In genomic region chr11:109873161-109873775, GRCm38 (mm10) we compare ENCODE assay signal across 9 mouse cellular contexts. TPM values are rescaled to one million over a fixed set of nuclear protein-coding genes. Genes with fewer than 3 reads are reported as not detected.
DNase-seq lines count a peak whose midpoint lies in the region; ATAC-seq lines count a peak whose summit lies in the region.
"Had no signal": no experiment of that assay in that cellular context is flagged by ENCODE, and none has a peak within 500 bp of the region (broad histone marks: within the 10 kb centered on the region; RNA-seq: fewer than 3 reads in every experiment).

No protein-coding gene starts in this region.

- no peaks in the 10 kb centered on the region for H3K36me3 ChIP-seq in kidney, embryonic 16.5 days (ENCODE audit: insufficient read depth, low read length)

- no peak for ATAC-seq in kidney, embryonic 16.5 days (ENCODE audit: low FRiP score, low TSS enrichment)
- ATAC-seq in inflammation-experienced regulatory T-cells, adult 6 months = no peak

- H3K4me2 ChIP-seq in kidney, embryonic 16.5 days (replicated peaks; ENCODE audit: low read depth, low read length) = peak overlapping the region; percentile 27; the same call in 1 of the 2 replicates

- no peaks in the 10 kb centered on the region for H3K27me3 ChIP-seq in kidney, embryonic 16.5 days (ENCODE audit: insufficient read depth, low read length)

- WGBS in kidney, embryonic 16.5 days = 45% methylated on average over 9 of the region's 9 CpGs

- H3K4me1 ChIP-seq in kidney, embryonic 16.5 days (ENCODE audit: insufficient read depth, low read length) = no peaks in the 10 kb centered on the region

- H3K9me3 ChIP-seq in kidney, embryonic 16.5 days (ENCODE audit: low read length) = no peaks in the 10 kb centered on the region; the same call in 1 of the 2 replicates

- H3K9ac ChIP-seq in kidney, embryonic 16.5 days (replicated peaks; ENCODE audit: low read length) = no peak overlapping the region

- H3K27ac ChIP-seq in kidney, embryonic 16.5 days (ENCODE audit: low read length) = 0 out of 2 replicates have a peak overlapping the region, but pooled peaks have one; percentile 46

- no peak overlapping the region for H3K4me3 ChIP-seq in kidney, embryonic 16.5 days (ENCODE audit: low read length)
- H3K4me3 ChIP-seq: erythroblast, embryonic 14.5 days had no signal

- DNase-seq in kidney, adult 11 months = no peak
- DNase-seq in ES-CJ7 (ENCODE audit: low read depth, low spot score) (peak; percentile 32), ZHBTc4 (ENCODE audit: low read depth, low spot score) (peak; percentile 29)
- DNase-seq in kidney, postnatal 14 days = peak; percentile 47
- DNase-seq in T-cell, adult 2 months (ENCODE audit: low spot score) = no peak

RNA-seq across cellular contexts. Expression of gene 1700012B07Rik, which starts 45.4 kb away (rescaled TPM):
- not detected in 2 replicates for polyA plus RNA-seq in kidney, embryonic 16.5 days (2015; fragmentation: Nextera tagmentation; extraction: Ambion mirVana)
- 1 to 10 TPM in 2 of 3 experiments, under 1 TPM in 1; 0.60 to 8.1 (median 1.2) TPM for polyA plus RNA-seq in inflammation-experienced regulatory T-cells, adult 6 months (2017; shearing (Covaris generic))
- polyA plus RNA-seq: erythroblast, embryonic 14.5 days; liver, adult 2 months had no signal

Comparison
In these comparisons a context has a peak if more than half of its experiments do, and no peak if none do; other contexts are left out.
1. DNase-seq: peak in ES-CJ7 (single experiment), ZHBTc4 (single experiment) and kidney, postnatal 14 days (single experiment); none in kidney, adult 11 months (single experiment) and T-cell, adult 2 months (single experiment).